Mouse (Mus musculus) ES-E14 (cell line): ENCODE measurements at regions not wholly inside any gene's neighbourhood (a gene's known extent, or its start where the extent isn't known, plus 50 kb on each side); places are given as distances from the start of the nearest gene placed in this dataset.

Source experiments
- CHD2 ChIP-seq: IDR thresholded peaks from 2 replicates; pipeline ENCODE4 v1.6.1; 2014; ENCODE audit warnings: mild to moderate bottlenecking, low read depth, low read length, inconsistent platforms
- HCFC1 ChIP-seq: IDR thresholded peaks from 2 replicates; pipeline ENCODE4 v1.6.1; 2012; ENCODE audit warnings: low read length, inconsistent platforms, borderline replicate concordance; ENCODE audit not compliant: insufficient read depth
- MAFK ChIP-seq: IDR thresholded peaks from 2 replicates; pipeline ENCODE4 v1.6.1; 2014; ENCODE audit warnings: mild to moderate bottlenecking, low read depth, low read length, inconsistent platforms; ENCODE audit not compliant: insufficient read depth
- ZC3H11A ChIP-seq: IDR thresholded peaks from 2 replicates; pipeline ENCODE4 v1.6.1; 2012; ENCODE audit warnings: low read depth, mild to moderate bottlenecking, inconsistent platforms, low read length, borderline replicate concordance
- ZNF384 ChIP-seq: IDR thresholded peaks from 2 replicates; pipeline ENCODE4 v1.6.1; 2012; ENCODE audit warnings: low read depth, low read length, inconsistent platforms

DNA sequence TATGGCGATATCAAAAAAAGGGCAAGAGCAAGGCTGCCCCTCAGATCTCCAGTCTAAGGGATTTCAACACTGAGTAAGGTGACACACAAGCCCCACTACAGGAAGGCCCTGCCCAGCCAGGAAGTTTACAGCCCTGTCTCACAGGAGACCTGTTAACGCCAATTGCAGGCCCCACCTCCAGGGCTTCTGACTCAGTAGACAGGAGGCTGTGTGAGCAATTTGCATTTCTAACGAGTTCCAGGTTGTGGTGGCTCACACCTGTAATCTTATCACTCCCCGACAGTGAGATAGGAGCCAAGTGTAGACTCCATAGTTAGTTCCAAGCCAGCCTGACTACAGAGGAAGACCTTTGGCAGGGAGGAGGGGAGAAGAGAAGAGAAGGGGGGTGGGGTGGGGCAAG is 500.4 kb upstream of the Gm765 start:
- TF ChIP-seq ZNF384: no peak
- no peak for TF ChIP-seq CHD2
- no peak for TF ChIP-seq MAFK
- TF ChIP-seq HCFC1: no peak
- TF ChIP-seq ZC3H11A: no peak
